Mouse (Mus musculus) thymus, adult 2 months (tissue): ENCODE data around the gene Fam172a.

ENCODE experiments used
- CTCF ChIP-seq: fragments of 200-500 bp; IDR thresholded peaks from 2 replicates; pipeline ENCODE4 v1.5.1; 2012; ENCODE audit warnings: mild to moderate bottlenecking, control low read depth, low read length, moderate library complexity, borderline replicate concordance; ENCODE audit not compliant: control insufficient read depth, poor library complexity, insufficient read depth; ENCODE audit errors: extremely low read depth
- POLR2A ChIP-seq: fragments of 200-500 bp; IDR thresholded peaks from 2 replicates; pipeline ENCODE4 v1.6.1; 2012; ENCODE audit warnings: mild to moderate bottlenecking, low read length, control low read depth, moderate library complexity; ENCODE audit not compliant: control insufficient read depth, poor library complexity, insufficient read depth; ENCODE audit errors: extremely low read depth

- TF ChIP-seq CTCF (no peak), POLR2A (no peak)
These were observed 487.8 kb downstream of the Fam172a start for GRCm38 (mm10) chr13:78189586-78189985.
